ENCODE assay signal across 14 mouse cellular contexts in the genomic region with DNA sequence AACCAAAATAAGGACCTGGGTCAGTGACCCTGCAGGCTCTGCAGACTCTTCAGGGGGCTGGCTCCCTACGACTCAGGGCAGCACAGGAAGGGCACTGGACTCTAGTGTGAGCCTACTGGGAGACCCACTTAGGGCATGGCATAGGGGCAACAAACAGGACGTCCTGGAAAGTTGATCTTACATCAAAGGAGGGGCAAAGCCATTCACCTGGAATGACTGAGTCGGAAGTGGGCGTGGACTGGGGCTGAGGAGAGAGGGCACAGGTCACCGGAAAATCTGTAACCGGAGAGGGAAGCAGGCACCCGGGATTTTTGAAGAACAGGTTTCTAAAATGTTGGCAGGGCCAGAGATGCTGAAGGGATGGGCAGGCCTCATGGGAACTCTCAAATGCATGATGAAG. TPM values are rescaled to one million over a fixed set of nuclear protein-coding genes. Genes with fewer than 3 reads are reported as not detected.
A peak's percentile ranks its signal among the peaks of the same experiment; 100 is the strongest.
DNase-seq lines count a peak whose midpoint lies in the region; ATAC-seq lines count a peak whose summit lies in the region.
"Had no signal": no experiment of that assay in that cellular context is flagged by ENCODE, and none has a peak within 500 bp of the region (broad histone marks: within the 10 kb centered on the region; RNA-seq: fewer than 3 reads in every experiment).

No protein-coding gene starts in this region.

- no peak for DNase-seq in heart, postnatal 4 days
- peak; percentile 15 for DNase-seq in NIH3T3 (ENCODE audit: low read depth)
- peak; percentile 51 for DNase-seq in embryonic facial prominence, embryonic 10.5 days (ENCODE audit: low spot score)
- DNase-seq in lung, postnatal 10 days = peak; percentile 33
- no peak for DNase-seq in frontal cortex, postnatal 14 days (ENCODE audit: low spot score in 2 of 2)
- DNase-seq in adrenal gland, postnatal 25 days = no peak
- DNase-seq: cerebellum, postnatal 10 days; kidney, postnatal 14 days; spleen, adult 18-20 months had no signal

- ATAC-seq in heart, embryonic 13.5 days (ENCODE audit: extremely low read depth, insufficient number of reproducible peaks, low FRiP score, low TSS enrichment) = no peak
- ATAC-seq: midbrain, embryonic 15.5 days had no signal

- peaks cover 9% of the 10 kb centered on the region for H3K9me3 ChIP-seq in heart, embryonic 13.5 days
- peaks cover 8% of the 10 kb centered on the region; the same call in 1 of the 2 replicates for H3K9me3 ChIP-seq in embryonic facial prominence, embryonic 10.5 days

- H3K4me3 ChIP-seq in heart, embryonic 13.5 days = no peak overlapping the region
- H3K4me3 ChIP-seq in embryonic facial prominence, embryonic 10.5 days = no peak overlapping the region
- H3K4me3 ChIP-seq: hindbrain, embryonic 15.5 days; midbrain, embryonic 15.5 days; neural tube, embryonic 12.5 days had no signal

- H3K4me2 ChIP-seq in heart, embryonic 13.5 days = no peak overlapping the region
- H3K4me2 ChIP-seq: hindbrain, embryonic 15.5 days; midbrain, embryonic 15.5 days; neural tube, embryonic 12.5 days had no signal

- WGBS in heart, embryonic 13.5 days = 72% methylated on average over 7 of the region's 7 CpGs
- WGBS in embryonic facial prominence, embryonic 10.5 days = 32% methylated on average over 7 of the region's 7 CpGs

- peaks cover 4% of the 10 kb centered on the region; the same call in 1 of the 2 replicates for H3K36me3 ChIP-seq in heart, embryonic 13.5 days
- H3K36me3 ChIP-seq in embryonic facial prominence, embryonic 10.5 days (replicated peaks) = peaks cover 6% of the 10 kb centered on the region; the same call in 1 of the 2 replicates
- H3K36me3 ChIP-seq: midbrain, embryonic 15.5 days; neural tube, embryonic 12.5 days had no signal

- no peak overlapping the region for H3K9ac ChIP-seq in heart, embryonic 13.5 days
- H3K9ac ChIP-seq: hindbrain, embryonic 15.5 days; midbrain, embryonic 15.5 days; neural tube, embryonic 12.5 days had no signal

- peak overlapping the region; percentile 31; the same call in 1 of the 2 replicates for H3K27ac ChIP-seq in heart, embryonic 13.5 days (replicated peaks)
- H3K27ac ChIP-seq in embryonic facial prominence, embryonic 10.5 days (replicated peaks) = no peak overlapping the region
- H3K27ac ChIP-seq: hindbrain, embryonic 15.5 days; midbrain, embryonic 15.5 days; neural tube, embryonic 12.5 days had no signal

- H3K27me3 ChIP-seq in heart, embryonic 13.5 days (replicated peaks) = no peaks in the 10 kb centered on the region
- no peaks in the 10 kb centered on the region for H3K27me3 ChIP-seq in embryonic facial prominence, embryonic 10.5 days (replicated peaks; ENCODE audit: low read depth, poor library complexity, severe bottlenecking)
- H3K27me3 ChIP-seq: hindbrain, embryonic 15.5 days; midbrain, embryonic 15.5 days; neural tube, embryonic 12.5 days had no signal

- peaks cover 12% of the 10 kb centered on the region for H3K4me1 ChIP-seq in heart, embryonic 13.5 days
- H3K4me1 ChIP-seq in embryonic facial prominence, embryonic 10.5 days = peaks cover 25% of the 10 kb centered on the region
- H3K4me1 ChIP-seq: hindbrain, embryonic 15.5 days; midbrain, embryonic 15.5 days had no signal

RNA-seq across cellular contexts. Expression of a gene that starts 58.9 kb away (rescaled TPM):
- polyA plus RNA-seq in heart, embryonic 13.5 days (2015; fragmentation: Nextera tagmentation; extraction: Ambion mirVana) = 0.46 and 0.64 TPM in 2 replicates
- total RNA-seq in heart, postnatal 4 days (2021) = 1 to 10 TPM; 4.9 to 5.4 TPM
- polyA plus RNA-seq in embryonic facial prominence, embryonic 10.5 days (2016; fragmentation: Nextera tagmentation; extraction: Ambion mirVana) = 1.2 and 1.4 TPM in 2 replicates
- total RNA-seq in adrenal gland, postnatal 25 days (2021) = 1.4 and 2.3 TPM in 2 replicates
- total RNA-seq: MEL had no signal

Comparison
In these comparisons a context has a peak if more than half of its experiments do, and no peak if none do; other contexts are left out.
1. DNase-seq: peak in NIH3T3 (single experiment), embryonic facial prominence, embryonic 10.5 days (single experiment) and lung, postnatal 10 days (single experiment); none in heart, postnatal 4 days (single experiment), frontal cortex, postnatal 14 days (0 of 2) and adrenal gland, postnatal 25 days (single experiment).